Mouse (Mus musculus) brown adipose tissue, adult 24 weeks (tissue): ENCODE measurements around the gene Iscu. TPM values are rescaled to one million over a fixed set of nuclear protein-coding genes. Genes with fewer than 3 reads are reported as not detected.

Experiments used
- H3K27ac ChIP-seq: fragments of 200-500 bp; replicated peaks from 2 replicates; pipeline ENCODE4 v1.5.1; 2012; ENCODE audit warnings: low read depth, mild to moderate bottlenecking, low read length
- H3K4me1 ChIP-seq: fragments of 200-500 bp; 2 replicates; pipeline ENCODE4 v1.6.1; 2012; ENCODE audit warnings: low read length, mixed read lengths; ENCODE audit not compliant: control insufficient read depth, insufficient read depth, insufficient read length
- H3K4me3 ChIP-seq: fragments of 200-500 bp; 2 replicates; pipeline ENCODE4 v1.5.1; 2012; ENCODE audit warnings: low read depth, mild to moderate bottlenecking, low read length, moderate library complexity; ENCODE audit not compliant: insufficient read depth
- polyA plus RNA-seq: library from polyadenylated mRNA; stranded (reverse); fragments of >200 nt; gene quantifications from 2 replicates; pipeline ENCODE4 v1.2.4, GENCODE M21; 2012; ENCODE audit not compliant: missing spikeins, insufficient read depth, insufficient read length

The Iscu gene
- polyA plus RNA-seq, 1 experiment, result 426 TPM

GRCm38 (mm10) chr5:113736522-113737164 is 35.9 kb upstream of the Iscu start:
- peak overlapping the region; percentile 86 for H3K4me3 ChIP-seq
- H3K4me1 ChIP-seq, result peaks cover 6% of the 10 kb centered on the region; the same call in 1 of the 2 replicates

GRCm38 (mm10) chr5:113737607-113738237 is 34.8 kb upstream of the Iscu start:
- no peak overlapping the region for H3K27ac ChIP-seq
- no peak overlapping the region for H3K4me3 ChIP-seq
- peaks cover 6% of the 10 kb centered on the region; the same call in 1 of the 2 replicates for H3K4me1 ChIP-seq

More at GRCm38 (mm10) chr5:113736522-113737164, 35.9 kb upstream of the Iscu start:
- H3K27ac ChIP-seq, result no peak overlapping the region

GRCm38 (mm10) chr5:113747629-113748028 is 24.9 kb upstream of the Iscu start:
- H3K4me1 ChIP-seq, result no peaks in the 10 kb centered on the region
- no peak overlapping the region for H3K27ac ChIP-seq
- no peak overlapping the region for H3K4me3 ChIP-seq

- Histone ChIP-seq H3K27ac (no peak overlapping the region), H3K4me3 (no peak overlapping the region), H3K4me1 (no peaks in the 10 kb centered on the region)
These were observed 23.8 kb upstream of the Iscu start for GRCm38 (mm10) chr5:113748556-113749331.

GRCm38 (mm10) chr5:113751521-113752157 is 20.9 kb upstream of the Iscu start:
- Histone ChIP-seq H3K4me3 (no peak overlapping the region), H3K4me1 (no peaks in the 10 kb centered on the region), H3K27ac (no peak overlapping the region)

- Histone ChIP-seq H3K4me3 (no peak overlapping the region), H3K27ac (no peak overlapping the region), H3K4me1 (no peaks in the 10 kb centered on the region)
These were observed 17.1 kb upstream of the Iscu start for GRCm38 (mm10) chr5:113755347-113756030.

- no peak overlapping the region for H3K4me3 ChIP-seq
- no peaks in the 10 kb centered on the region for H3K4me1 ChIP-seq
- no peak overlapping the region for H3K27ac ChIP-seq
These were observed 11.0 kb upstream of the Iscu start for GRCm38 (mm10) chr5:113761585-113761984.

GRCm38 (mm10) chr5:113764426-113764825 is 8.1 kb upstream of the Iscu start:
- Histone ChIP-seq H3K4me1 (no peaks in the 10 kb centered on the region), H3K4me3 (no peak overlapping the region), H3K27ac (no peak overlapping the region)

- H3K27ac ChIP-seq, result no peak overlapping the region
- H3K4me3 ChIP-seq, result no peak overlapping the region
- H3K4me1 ChIP-seq, result peaks cover 5% of the 10 kb centered on the region; the same call in 1 of the 2 replicates
These were observed 6.7 kb upstream of the Iscu start for GRCm38 (mm10) chr5:113765641-113766526.

- no peak overlapping the region for H3K4me3 ChIP-seq
- no peak overlapping the region for H3K27ac ChIP-seq
- peaks cover 5% of the 10 kb centered on the region; the same call in 1 of the 2 replicates for H3K4me1 ChIP-seq
These were observed 3.7 kb upstream of the Iscu start for GRCm38 (mm10) chr5:113768806-113769205.

GRCm38 (mm10) chr5:113771213-113772162 is 1.1 kb upstream of the Iscu start:
- peak overlapping the region; percentile 99 for H3K27ac ChIP-seq
- H3K4me1 ChIP-seq, result peaks cover 5% of the 10 kb centered on the region; the same call in 1 of the 2 replicates
- H3K4me3 ChIP-seq, result peak overlapping the region; percentile 93

GRCm38 (mm10) chr5:113772905-113773519 is 464 bp downstream of the Iscu start:
- Histone ChIP-seq H3K27ac (peak overlapping the region; percentile 15; the same call in 1 of the 2 replicates), H3K4me3 (peak overlapping the region; percentile 92), H3K4me1 (peaks cover 5% of the 10 kb centered on the region; the same call in 1 of the 2 replicates)
